Mouse (Mus musculus): Measurements from ENCODE around the gene Nup62.
A peak's percentile ranks its signal among the peaks of the same experiment; 100 is the strongest.

DNA sequence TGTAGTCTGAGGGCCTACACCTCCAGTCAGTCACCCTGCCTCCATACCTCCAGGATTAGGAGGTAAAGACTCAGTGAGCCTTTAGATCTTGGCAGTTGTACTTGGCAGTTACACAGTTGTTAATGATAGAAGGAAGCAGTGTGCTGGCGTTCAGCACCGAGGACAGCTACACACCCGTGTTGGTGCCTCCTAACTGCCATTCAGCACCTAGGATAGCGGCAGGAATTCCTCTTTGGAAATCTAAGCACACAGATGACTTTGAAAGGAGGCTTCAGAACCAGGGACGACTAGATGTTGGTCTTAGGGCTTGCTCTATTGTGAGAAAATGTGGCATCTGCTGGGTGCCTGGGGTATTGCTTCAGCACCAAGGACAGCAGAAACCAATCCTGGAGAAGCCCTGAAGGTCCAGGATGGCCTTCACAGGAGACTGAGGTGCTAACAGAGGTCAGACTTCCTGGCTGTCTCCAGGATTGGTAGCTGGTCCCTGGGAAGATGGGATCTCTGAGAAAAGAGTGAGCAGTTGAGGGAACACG lies 45.8 kb upstream of the Nup62 start:
- TF ChIP-seq EP300 (IDR thresholded peaks at IDR 0.05; ENCODE audit: low read depth) (no peak), CTCF (IDR thresholded peaks at IDR 0.05; ENCODE audit: low read depth) (0 out of 2 replicates have a peak, but pooled peaks have one; percentile 9)

Measured in liver, embryonic 14.5 days (tissue).